Mouse (Mus musculus) left cerebral cortex, adult 18-20 months (tissue): ENCODE measurements around the gene Ms4a3. TPM values are rescaled to one million over a fixed set of nuclear protein-coding genes. Genes with fewer than 3 reads are reported as not detected.

Experiments used
- DNase-seq, 2 experiments: peaks; one replicate each; pipeline ENCODE4 v3.0.0; 2021 to 2022; ENCODE audit warnings: low spot score in 2 of 2, mixed read lengths in 1 of 2
- total RNA-seq, 2 experiments: library from RNA; stranded (reverse); gene quantifications; 2 replicates each; pipeline ENCODE4 v1.2.3; 2021

Ms4a3 gene
- total RNA-seq, 2 experiments from 2014 or later, result not detected

- DNase-seq, result no peak
Measured at GRCm38 (mm10) chr19:11589891-11590449, 50.7 kb downstream of the Ms4a3 start.

- DNase-seq, result no peak
Measured at GRCm38 (mm10) chr19:11589205-11589604, 51.4 kb downstream of the Ms4a3 start.

Other genes with a start within 250 kb of the Ms4a3 start
- under 1 TPM in 1 of 2 experiments, not detected in 1; 0.75 TPM for gene Ms4a4c, start 236.1 kb downstream of the Ms4a3 start, total RNA-seq
- gene Ms4a4b, start 197.3 kb downstream of the Ms4a3 start, total RNA-seq, result not detected
- gene Ms4a6c, start 171.5 kb downstream of the Ms4a3 start, total RNA-seq, result 1 to 10 TPM in 1 of 2 experiments, under 1 TPM in 1; 0.96 to 1.9 TPM
- gene Gm8369, start 154.9 kb downstream of the Ms4a3 start, total RNA-seq, result under 1 TPM; 0.49 to 0.84 TPM
- gene Ms4a6b, start 124.3 kb downstream of the Ms4a3 start, total RNA-seq, result 1 to 10 TPM; 1.4 to 3.1 TPM
- not detected for gene Ms4a4d, start 104.0 kb downstream of the Ms4a3 start, total RNA-seq
- gene Ms4a6d, start 36.0 kb downstream of the Ms4a3 start, total RNA-seq, result 1 to 10 TPM; 1.4 to 2.1 TPM
- gene Ms4a2, start 17.1 kb downstream of the Ms4a3 start, total RNA-seq, result not detected
- gene Oosp2, start 19.7 kb upstream of the Ms4a3 start, total RNA-seq, result not detected
- gene Oosp1, start 50.3 kb upstream of the Ms4a3 start, total RNA-seq, result not detected
- not detected for gene Oosp3, start 56.2 kb upstream of the Ms4a3 start, total RNA-seq
- not detected for gene Gif, start 106.7 kb upstream of the Ms4a3 start, total RNA-seq
- 10 to 100 TPM; 39.3 to 43.3 TPM for gene Mrpl16, start 129.5 kb upstream of the Ms4a3 start, total RNA-seq
- gene Stx3, start 178.6 kb upstream of the Ms4a3 start, total RNA-seq, result 10 to 100 TPM; 29.5 to 30.8 TPM
- not detected for gene Olfr1417, start 198.4 kb upstream of the Ms4a3 start, total RNA-seq
- gene Olfr1418, start 220.2 kb upstream of the Ms4a3 start, total RNA-seq, result not detected
- gene Olfr1419, start 234.3 kb upstream of the Ms4a3 start, total RNA-seq, result not detected
- gene Olfr1420, start 245.7 kb upstream of the Ms4a3 start, total RNA-seq, result not detected